Mouse (Mus musculus) embryonic facial prominence, embryonic 10.5 days (tissue): ENCODE results near the gene Tnpo2. TPM values are rescaled to one million over a fixed set of nuclear protein-coding genes. Genes with fewer than 3 reads are reported as not detected.

Experiments
- DNase-seq: peaks from one replicate; pipeline ENCODE4 v3.0.0-alpha.2; 2017; ENCODE audit warnings: low spot score
- H3K27ac ChIP-seq: fragments of 300-500 bp; sonication (generic); replicated peaks from 2 replicates; pipeline ENCODE4 v1.5.1; 2016; ENCODE audit warnings: mild to moderate bottlenecking
- H3K27me3 ChIP-seq: fragments of 300-500 bp; sonication (generic); replicated peaks from 2 replicates; pipeline ENCODE4 v1.6.1; 2016; ENCODE audit warnings: low read depth, mild to moderate bottlenecking; ENCODE audit not compliant: poor library complexity, severe bottlenecking
- H3K36me3 ChIP-seq: fragments of 300-500 bp; sonication (generic); replicated peaks from 2 replicates; pipeline ENCODE4 v1.6.1; 2016; ENCODE audit warnings: mild to moderate bottlenecking, moderate library complexity
- H3K4me1 ChIP-seq: fragments of 300-500 bp; sonication (generic); 2 replicates; pipeline ENCODE4 v1.6.1; 2016
- H3K4me3 ChIP-seq: fragments of 300-500 bp; sonication (generic); 2 replicates; pipeline ENCODE4 v1.5.1; 2016; ENCODE audit warnings: mild to moderate bottlenecking, moderate library complexity
- H3K9me3 ChIP-seq: fragments of 300-500 bp; sonication (generic); 2 replicates; pipeline ENCODE4 v1.6.1; 2016; ENCODE audit warnings: mild to moderate bottlenecking
- WGBS: fragments of 180-500 bp; shearing (Covaris S2); methylation state at CpG from one replicate; pipeline ENCODE4 v1.1.7; 2016; 5-methylcytosine and 5-hydroxymethylcytosine counted together
- polyA plus RNA-seq: library from polyadenylated mRNA; unstranded; fragments of >200 nt; fragmentation: Nextera tagmentation; extraction: Ambion mirVana; gene quantifications from 2 replicates; pipeline ENCODE4 v1.2.1, GENCODE M21; 2016

Tnpo2 gene
- polyA plus RNA-seq, 1 experiment from 2014 or later = 31.5 TPM

- DNase-seq = no peak
- Histone ChIP-seq H3K27me3 (no peaks in the 10 kb centered on the region), H3K4me1 (peaks cover 17% of the 10 kb centered on the region), H3K27ac (no peak overlapping the region), H3K36me3 (peaks cover 46% of the 10 kb centered on the region), H3K4me3 (no peak overlapping the region), H3K9me3 (no peaks in the 10 kb centered on the region)
- 47% methylated on average over 2 of the region's 2 CpGs for WGBS
Measured at GRCm38 (mm10) chr8:85065213-85065612, 28.5 kb downstream of the Tnpo2 start.

- H3K27ac ChIP-seq = no peak overlapping the region
- peaks cover 12% of the 10 kb centered on the region for H3K4me1 ChIP-seq
- no peaks in the 10 kb centered on the region for H3K9me3 ChIP-seq
- H3K4me3 ChIP-seq = no peak overlapping the region
- WGBS = 93% methylated on average over 2 of the region's 2 CpGs
- H3K36me3 ChIP-seq = peaks cover 42% of the 10 kb centered on the region
- DNase-seq = no peak
- no peaks in the 10 kb centered on the region for H3K27me3 ChIP-seq
Measured at GRCm38 (mm10) chr8:85067155-85067554, 30.4 kb downstream of the Tnpo2 start.

- H3K36me3 ChIP-seq = peaks cover 35% of the 10 kb centered on the region
- H3K4me1 ChIP-seq = peaks cover 19% of the 10 kb centered on the region
- no peak within 1 kb of the TSS for H3K4me3 ChIP-seq
- H3K27ac ChIP-seq = no peak within 1 kb of the TSS
- no peaks in the 10 kb centered on the region for H3K9me3 ChIP-seq
- no peaks in the 10 kb centered on the region for H3K27me3 ChIP-seq
- no peak for DNase-seq
Measured at GRCm38 (mm10) chr8:85067982-85068381, 31.3 kb downstream of the Tnpo2 start, which contains the start of gene Gm5741. Gene Gm5741 (minus strand): TSS chr8:85067982.

- Histone ChIP-seq H3K36me3 (peaks cover 53% of the 10 kb centered on the region), H3K4me1 (peaks cover 23% of the 10 kb centered on the region), H3K27ac (peak overlapping the region; percentile 97), H3K27me3 (no peaks in the 10 kb centered on the region), H3K4me3 (peak overlapping the region; percentile 94), H3K9me3 (no peaks in the 10 kb centered on the region)
- no peak for DNase-seq
- 88% methylated on average over 5 of the region's 5 CpGs for WGBS
Measured at GRCm38 (mm10) chr8:85071041-85071440, 34.3 kb downstream of the Tnpo2 start.

GRCm38 (mm10) chr8:85071514-85072281 lies 35.0 kb downstream of the Tnpo2 start, which contains the start of gene Dhps:
Gene Dhps (plus strand): TSS chr8:85071757.
- Histone ChIP-seq H3K9me3 (no peaks in the 10 kb centered on the region), H3K4me1 (peaks cover 23% of the 10 kb centered on the region), H3K27ac (peak within 1 kb of the TSS; percentile 97), H3K27me3 (no peaks in the 10 kb centered on the region), H3K4me3 (peak within 1 kb of the TSS; percentile 94), H3K36me3 (peaks cover 53% of the 10 kb centered on the region)
- WGBS = under 1% methylated on average over 68 of the region's 68 CpGs
- peak; percentile 92 for DNase-seq

- 45% methylated on average over 9 of the region's 9 CpGs for WGBS
- no peaks in the 10 kb centered on the region for H3K9me3 ChIP-seq
- H3K4me1 ChIP-seq = peaks cover 23% of the 10 kb centered on the region
- peak overlapping the region; percentile 94 for H3K4me3 ChIP-seq
- peak overlapping the region; percentile 97 for H3K27ac ChIP-seq
- H3K27me3 ChIP-seq = no peaks in the 10 kb centered on the region
- H3K36me3 ChIP-seq = peaks cover 51% of the 10 kb centered on the region
- no peak for DNase-seq
Measured at GRCm38 (mm10) chr8:85072364-85072929, 35.7 kb downstream of the Tnpo2 start.

- no peak for DNase-seq
- H3K4me3 ChIP-seq = peak overlapping the region; percentile 94
- peaks cover 50% of the 10 kb centered on the region for H3K36me3 ChIP-seq
- H3K27ac ChIP-seq = no peak overlapping the region
- peaks cover 23% of the 10 kb centered on the region for H3K4me1 ChIP-seq
- WGBS = 93% methylated on average over 15 of the region's 15 CpGs
- H3K27me3 ChIP-seq = no peaks in the 10 kb centered on the region
- no peaks in the 10 kb centered on the region for H3K9me3 ChIP-seq
Measured at GRCm38 (mm10) chr8:85073041-85073612, 36.4 kb downstream of the Tnpo2 start.

GRCm38 (mm10) chr8:85074167-85074566 lies 37.5 kb downstream of the Tnpo2 start:
- Histone ChIP-seq H3K36me3 (peaks cover 61% of the 10 kb centered on the region), H3K9me3 (no peaks in the 10 kb centered on the region), H3K4me3 (no peak overlapping the region), H3K27ac (no peak overlapping the region), H3K27me3 (no peaks in the 10 kb centered on the region), H3K4me1 (peaks cover 25% of the 10 kb centered on the region)
- 83% methylated on average over 10 of the region's 10 CpGs for WGBS
- no peak for DNase-seq

GRCm38 (mm10) chr8:85074617-85075016 lies 37.9 kb downstream of the Tnpo2 start:
- peaks cover 64% of the 10 kb centered on the region for H3K36me3 ChIP-seq
- H3K27ac ChIP-seq = no peak overlapping the region
- no peak overlapping the region for H3K4me3 ChIP-seq
- WGBS = 92% methylated on average over 10 of the region's 10 CpGs
- no peaks in the 10 kb centered on the region for H3K9me3 ChIP-seq
- H3K4me1 ChIP-seq = peaks cover 29% of the 10 kb centered on the region
- no peaks in the 10 kb centered on the region for H3K27me3 ChIP-seq
- DNase-seq = no peak

- Histone ChIP-seq H3K4me1 (peaks cover 30% of the 10 kb centered on the region), H3K36me3 (peaks cover 64% of the 10 kb centered on the region), H3K27me3 (no peaks in the 10 kb centered on the region), H3K9me3 (no peaks in the 10 kb centered on the region), H3K27ac (no peak overlapping the region), H3K4me3 (no peak overlapping the region)
- WGBS = 77% methylated on average over 9 of the region's 9 CpGs
- DNase-seq = peak; percentile 49
Measured at GRCm38 (mm10) chr8:85076001-85076400, 39.3 kb downstream of the Tnpo2 start.

- Histone ChIP-seq H3K27me3 (no peaks in the 10 kb centered on the region), H3K9me3 (no peaks in the 10 kb centered on the region), H3K4me1 (peaks cover 35% of the 10 kb centered on the region), H3K27ac (no peak overlapping the region), H3K36me3 (peaks cover 64% of the 10 kb centered on the region), H3K4me3 (no peak overlapping the region; the same call in 1 of the 2 replicates)
- DNase-seq = peak; percentile 83
- WGBS = 0% methylated on average over 2 of the region's 2 CpGs
Measured at GRCm38 (mm10) chr8:85076993-85077392, 40.3 kb downstream of the Tnpo2 start.

- H3K4me1 ChIP-seq = peaks cover 43% of the 10 kb centered on the region
- H3K27me3 ChIP-seq = no peaks in the 10 kb centered on the region
- peak overlapping the region; percentile 86 for H3K27ac ChIP-seq
- WGBS = 1% methylated on average over 25 of the region's 25 CpGs
- H3K9me3 ChIP-seq = no peaks in the 10 kb centered on the region
- no peak for DNase-seq
- peaks cover 46% of the 10 kb centered on the region for H3K36me3 ChIP-seq
- H3K4me3 ChIP-seq = peak overlapping the region; percentile 96
Measured at GRCm38 (mm10) chr8:85080214-85080531, 43.5 kb downstream of the Tnpo2 start.
